In the genomic region with DNA sequence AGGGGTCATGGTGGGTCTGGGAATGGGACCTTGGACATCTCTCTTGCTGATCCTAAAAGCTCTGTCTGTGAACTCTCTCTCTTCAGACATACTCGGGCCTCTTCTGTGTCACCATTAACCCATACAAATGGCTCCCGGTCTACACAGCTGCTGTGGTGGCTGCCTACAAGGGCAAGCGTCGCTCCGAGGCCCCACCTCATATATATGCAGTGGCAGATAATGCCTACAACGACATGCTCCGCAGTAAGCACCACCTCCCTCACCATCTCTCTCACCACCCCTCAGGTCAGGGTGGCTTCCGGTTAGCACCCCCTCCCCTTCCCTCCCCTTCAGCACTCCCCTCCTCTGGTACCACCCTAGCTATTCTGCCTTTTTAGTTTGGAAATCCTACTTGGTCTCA, we compare ENCODE assay signal across 8 mouse cellular contexts. TPM values are rescaled to one million over a fixed set of nuclear protein-coding genes. Genes with fewer than 3 reads are reported as not detected.
DNase-seq lines count a peak whose midpoint lies in the region; ATAC-seq lines count a peak whose summit lies in the region.

No protein-coding gene starts in this region.

- DNase-seq in heart, adult 18-20 months = no peak
- no peak for DNase-seq in embryonic facial prominence, embryonic 10.5 days (ENCODE audit: low spot score)
- DNase-seq in ovary, postnatal 36 days (ENCODE audit: low spot score) = no peak
- DNase-seq in cerebellum, postnatal 36 days = no peak
- no peak for DNase-seq in adrenal gland, adult 2 months

- no peaks in the 10 kb centered on the region for H3K9me3 ChIP-seq in heart, embryonic 16.5 days (replicated peaks; ENCODE audit: control insufficient read depth, low read length)
- no peaks in the 10 kb centered on the region for H3K9me3 ChIP-seq in embryonic facial prominence, embryonic 10.5 days
- no peaks in the 10 kb centered on the region for H3K9me3 ChIP-seq in intestine, embryonic 15.5 days
- H3K9me3 ChIP-seq in midbrain, embryonic 15.5 days = no peaks in the 10 kb centered on the region

- peak overlapping the region; percentile 91; the same call in 1 of the 2 replicates for H3K27ac ChIP-seq in heart, embryonic 16.5 days (ENCODE audit: low read length)
- H3K27ac ChIP-seq in embryonic facial prominence, embryonic 10.5 days (replicated peaks) = peak overlapping the region; percentile 53; the same call in 1 of the 2 replicates
- no peak overlapping the region for H3K27ac ChIP-seq in intestine, embryonic 15.5 days
- H3K27ac ChIP-seq in midbrain, embryonic 15.5 days = no peak overlapping the region

- peaks cover 23% of the 10 kb centered on the region for H3K4me1 ChIP-seq in heart, embryonic 16.5 days (ENCODE audit: control insufficient read depth, insufficient read depth, low read length)
- H3K4me1 ChIP-seq in embryonic facial prominence, embryonic 10.5 days = peaks cover 11% of the 10 kb centered on the region
- H3K4me1 ChIP-seq in intestine, embryonic 15.5 days (replicated peaks) = peaks cover 8% of the 10 kb centered on the region
- H3K4me1 ChIP-seq in midbrain, embryonic 15.5 days = peaks cover 4% of the 10 kb centered on the region; the same call in 1 of the 2 replicates

- H3K9ac ChIP-seq in heart, embryonic 16.5 days (ENCODE audit: low read length) = peak overlapping the region; percentile 74
- H3K9ac ChIP-seq in intestine, embryonic 15.5 days = no peak overlapping the region
- H3K9ac ChIP-seq in midbrain, embryonic 15.5 days = no peak overlapping the region

- H3K4me2 ChIP-seq in heart, embryonic 16.5 days (ENCODE audit: low read depth, low read length) = peak overlapping the region; percentile 72
- H3K4me2 ChIP-seq in intestine, embryonic 15.5 days (replicated peaks) = peak overlapping the region; percentile 65
- H3K4me2 ChIP-seq in midbrain, embryonic 15.5 days = peak overlapping the region; percentile 42

- ATAC-seq in heart, embryonic 16.5 days (replicated peaks; ENCODE audit: extremely low read depth, insufficient read depth, low FRiP score) = no peak
- ATAC-seq in intestine, embryonic 15.5 days = peak; percentile 32
- no peak for ATAC-seq in midbrain, embryonic 15.5 days (replicated peaks)

- peaks cover 7% of the 10 kb centered on the region; the same call in 1 of the 2 replicates for H3K36me3 ChIP-seq in heart, embryonic 16.5 days (ENCODE audit: control insufficient read depth, insufficient read depth)
- no peaks in the 10 kb centered on the region for H3K36me3 ChIP-seq in embryonic facial prominence, embryonic 10.5 days (replicated peaks)
- H3K36me3 ChIP-seq in intestine, embryonic 15.5 days = no peaks in the 10 kb centered on the region
- no peaks in the 10 kb centered on the region for H3K36me3 ChIP-seq in midbrain, embryonic 15.5 days (replicated peaks)

- H3K4me3 ChIP-seq in heart, embryonic 16.5 days (ENCODE audit: low read length) = peak overlapping the region; percentile 58
- H3K4me3 ChIP-seq in embryonic facial prominence, embryonic 10.5 days = peak overlapping the region; percentile 49
- H3K4me3 ChIP-seq in intestine, embryonic 15.5 days (replicated peaks) = no peak overlapping the region
- H3K4me3 ChIP-seq in midbrain, embryonic 15.5 days = no peak overlapping the region

- WGBS in heart, embryonic 16.5 days = 58% methylated on average over 8 of the region's 8 CpGs
- WGBS in embryonic facial prominence, embryonic 10.5 days = 71% methylated on average over 8 of the region's 8 CpGs
- 51% methylated on average over 8 of the region's 8 CpGs for WGBS in intestine, embryonic 15.5 days
- 72% methylated on average over 8 of the region's 8 CpGs for WGBS in midbrain, embryonic 15.5 days

- no peaks in the 10 kb centered on the region for H3K27me3 ChIP-seq in heart, embryonic 16.5 days (ENCODE audit: control insufficient read depth, insufficient read depth, low read length)
- H3K27me3 ChIP-seq in embryonic facial prominence, embryonic 10.5 days (replicated peaks; ENCODE audit: low read depth, poor library complexity, severe bottlenecking) = peaks cover 35% of the 10 kb centered on the region
- no peaks in the 10 kb centered on the region for H3K27me3 ChIP-seq in intestine, embryonic 15.5 days (replicated peaks)
- H3K27me3 ChIP-seq in midbrain, embryonic 15.5 days (replicated peaks) = 0 out of 2 replicates have a peak, but pooled peaks cover 6% of the 10 kb centered on the region

RNA-seq across cellular contexts. Expression of gene Myh7b, which starts 2.9 kb away (rescaled TPM):
- 22.4 and 26.4 TPM in 2 replicates for polyA plus RNA-seq in heart, embryonic 16.5 days (2015; fragmentation: Nextera tagmentation; extraction: Ambion mirVana)
- 10 to 100 TPM; 23.0 to 30.1 TPM for total RNA-seq in heart, adult 18-20 months (2021)
- 0.75 and 0.77 TPM in 2 replicates for polyA plus RNA-seq in embryonic facial prominence, embryonic 10.5 days (2016; fragmentation: Nextera tagmentation; extraction: Ambion mirVana)
- 0.72 and 1.2 TPM in 2 replicates for polyA plus RNA-seq in intestine, embryonic 15.5 days (2015; fragmentation: Nextera tagmentation; extraction: Ambion mirVana)
- 0.64 and 1.2 TPM in 2 replicates for polyA plus RNA-seq in midbrain, embryonic 15.5 days (2015; fragmentation: Nextera tagmentation; extraction: Ambion mirVana)
- under 1 TPM; 0.10 to 0.20 TPM for total RNA-seq in adrenal gland, adult 2 months (2021)
- polyA plus RNA-seq in adrenal gland, adult 2 months (2012; rRNA removed) = 0.40 TPM in 1 of 2 replicates, not detected in the other

RNA-seq across cellular contexts. Expression of gene Gss, which starts 21.3 kb away (rescaled TPM):
- polyA plus RNA-seq in heart, embryonic 16.5 days (2015; fragmentation: Nextera tagmentation; extraction: Ambion mirVana) = 25.3 and 26.9 TPM in 2 replicates
- total RNA-seq in heart, adult 18-20 months (2021) = 10 to 100 TPM; 14.4 to 15.6 TPM
- 20.2 and 22.9 TPM in 2 replicates for polyA plus RNA-seq in embryonic facial prominence, embryonic 10.5 days (2016; fragmentation: Nextera tagmentation; extraction: Ambion mirVana)
- 89.4 and 100 TPM in 2 replicates for polyA plus RNA-seq in intestine, embryonic 15.5 days (2015; fragmentation: Nextera tagmentation; extraction: Ambion mirVana)
- 15.3 and 16.3 TPM in 2 replicates for polyA plus RNA-seq in midbrain, embryonic 15.5 days (2015; fragmentation: Nextera tagmentation; extraction: Ambion mirVana)
- 10 to 100 TPM; 53.7 to 98.5 TPM for total RNA-seq in adrenal gland, adult 2 months (2021)
- polyA plus RNA-seq in adrenal gland, adult 2 months (2012; rRNA removed) = 67.6 and 101 TPM in 2 replicates

Comparison
In these comparisons a context has a peak if more than half of its experiments do, and no peak if none do; other contexts are left out.
1. H3K27ac ChIP-seq: peak in heart, embryonic 16.5 days (single experiment) and embryonic facial prominence, embryonic 10.5 days (single experiment); none in intestine, embryonic 15.5 days (single experiment) and midbrain, embryonic 15.5 days (single experiment).
2. H3K4me3 ChIP-seq: peak in heart, embryonic 16.5 days (single experiment) and embryonic facial prominence, embryonic 10.5 days (single experiment); none in intestine, embryonic 15.5 days (single experiment) and midbrain, embryonic 15.5 days (single experiment).
3. RNA of gene Myh7b, which starts 2.9 kb away (polyA plus RNA-seq): 22.4 to 26.4 TPM in heart, embryonic 16.5 days; 0.64 to 1.2 TPM in midbrain, embryonic 15.5 days, 0.75 to 0.77 TPM in embryonic facial prominence, embryonic 10.5 days, 0.72 to 1.2 TPM in intestine, embryonic 15.5 days and 0.40 TPM in adrenal gland, adult 2 months; every median in the first group is over 10 times any median in the second.
4. Peak in every context shown above with its lines, with median percentiles within 50 percentile points of each other: H3K4me2 ChIP-seq.